Mouse (Mus musculus) gastrocnemius, postnatal 25 days (tissue): ENCODE measurements at regions not wholly inside any gene's neighbourhood (a gene's known extent, or its start where the extent isn't known, plus 50 kb on each side); places are given as distances from the start of the nearest gene placed in this dataset.

ENCODE experiments used
- DNase-seq: peaks from one replicate; pipeline ENCODE4 v3.0.0; 2022

- no peak for DNase-seq
These were observed 56.7 kb upstream of the Rasgrp1 start for GRCm38 (mm10) chr2:117399487-117399886.

GRCm38 (mm10) chr2:117403425-117404175, 60.8 kb upstream of the Rasgrp1 start:
- DNase-seq, result no peak

GRCm38 (mm10) chr2:117405453-117405852, 62.7 kb upstream of the Rasgrp1 start:
- DNase-seq, result no peak

- no peak for DNase-seq
These were observed 65.4 kb upstream of the Rasgrp1 start for GRCm38 (mm10) chr2:117408241-117408640.

GRCm38 (mm10) chr2:117412045-117412606, 69.3 kb upstream of the Rasgrp1 start:
- DNase-seq, result no peak

- DNase-seq, result no peak
These were observed 74.6 kb upstream of the Rasgrp1 start for GRCm38 (mm10) chr2:117417229-117417970.

- no peak for DNase-seq
These were observed 75.4 kb upstream of the Rasgrp1 start for GRCm38 (mm10) chr2:117418121-117418615.

- DNase-seq, result no peak
These were observed 75.9 kb upstream of the Rasgrp1 start for GRCm38 (mm10) chr2:117418711-117419110.

GRCm38 (mm10) chr2:117421376-117421775, 78.6 kb upstream of the Rasgrp1 start:
- no peak for DNase-seq

- DNase-seq, result no peak
These were observed 80.0 kb upstream of the Rasgrp1 start for GRCm38 (mm10) chr2:117422756-117423155.

GRCm38 (mm10) chr2:117429205-117429604, 86.4 kb upstream of the Rasgrp1 start:
- DNase-seq, result no peak

- DNase-seq, result no peak
These were observed 89.2 kb upstream of the Rasgrp1 start for GRCm38 (mm10) chr2:117432010-117432409.

GRCm38 (mm10) chr2:117432923-117433322, 90.1 kb upstream of the Rasgrp1 start:
- DNase-seq, result no peak

GRCm38 (mm10) chr2:117433482-117433881, 90.7 kb upstream of the Rasgrp1 start:
- no peak for DNase-seq

- DNase-seq, result no peak
These were observed 95.3 kb upstream of the Rasgrp1 start for GRCm38 (mm10) chr2:117438079-117438478.

- no peak for DNase-seq
These were observed 96.0 kb upstream of the Rasgrp1 start for GRCm38 (mm10) chr2:117438586-117439371.

GRCm38 (mm10) chr2:117439372-117440183, 96.8 kb upstream of the Rasgrp1 start:
- no peak for DNase-seq

GRCm38 (mm10) chr2:117440801-117441281, 98.0 kb upstream of the Rasgrp1 start:
- no peak for DNase-seq

- DNase-seq, result no peak
These were observed 100.1 kb upstream of the Rasgrp1 start for GRCm38 (mm10) chr2:117442862-117443261.

- no peak for DNase-seq
These were observed 101.9 kb upstream of the Rasgrp1 start for GRCm38 (mm10) chr2:117444671-117445070.

GRCm38 (mm10) chr2:117446876-117447275, 104.1 kb upstream of the Rasgrp1 start:
- DNase-seq, result no peak
